Mouse (Mus musculus) testis, postnatal 10 days (tissue): Measurements from ENCODE around the gene Fahd1.

ENCODE experiments used
- DNase-seq: peaks from one replicate; pipeline ENCODE4 v3.0.0; 2021; ENCODE audit warnings: low spot score

The Fahd1 gene

DNA sequence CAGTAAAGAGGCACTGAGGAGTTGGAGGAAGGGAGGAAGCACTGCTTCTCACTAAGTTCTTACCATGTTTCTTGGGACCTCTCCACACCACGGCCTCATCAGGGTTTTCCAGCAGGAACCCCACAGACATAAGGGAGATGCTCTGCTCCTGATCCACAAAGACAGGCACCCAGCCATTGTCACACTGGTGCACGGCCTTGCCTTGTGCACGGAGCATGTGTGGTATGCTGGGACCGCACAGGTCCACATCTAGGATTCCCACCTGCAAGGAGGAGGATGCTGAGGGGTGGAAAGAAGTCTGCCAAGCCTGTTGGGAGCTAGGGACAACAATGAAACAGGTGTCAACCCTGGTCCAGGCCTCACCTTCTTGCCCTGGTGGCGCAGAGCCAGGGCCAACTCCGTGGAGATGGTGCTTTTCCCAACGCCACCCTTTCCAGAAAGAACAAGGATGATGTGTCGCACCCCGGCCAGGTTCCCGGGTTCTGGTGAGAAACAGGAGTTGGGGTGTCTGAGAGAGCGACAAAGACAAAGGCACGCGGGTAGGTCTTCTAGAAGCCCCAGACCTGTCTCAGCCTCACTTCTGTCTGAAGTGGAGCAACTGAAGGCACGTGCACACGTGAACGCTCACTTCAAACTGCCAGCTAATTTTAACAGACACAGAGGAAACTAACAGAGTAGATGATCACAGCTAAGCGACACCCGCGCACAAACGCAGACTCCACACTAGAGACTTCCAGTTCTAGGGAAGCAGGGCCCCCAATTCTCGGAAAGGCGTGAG is 35.4 kb upstream of the Fahd1 start:
- no peak for DNase-seq

DNA sequence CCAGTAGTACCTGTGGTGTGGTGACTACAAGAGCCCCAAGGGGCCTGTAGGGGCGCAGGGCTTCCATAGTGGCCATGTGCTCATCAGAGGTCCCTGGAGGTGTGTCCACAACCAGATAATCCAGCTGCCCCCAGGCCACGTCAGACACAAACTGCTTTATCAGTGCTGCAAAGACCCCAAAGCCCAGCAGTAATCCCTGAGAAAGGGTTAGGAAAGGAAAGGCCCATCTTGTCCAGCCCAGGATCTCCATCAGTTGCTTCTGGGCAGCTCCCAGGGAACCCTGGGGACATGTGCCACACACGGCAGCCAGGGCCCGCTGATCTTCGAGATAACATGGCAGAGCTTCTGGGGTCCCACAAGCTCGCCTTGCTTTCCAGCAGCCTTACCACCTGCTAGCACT is 34.2 kb upstream of the Fahd1 start:
- no peak for DNase-seq

GRCm38 (mm10) chr17:24881738-24882440 is 31.7 kb upstream of the Fahd1 start:
- DNase-seq, result peak; percentile 66

- DNase-seq, result no peak
Measured at GRCm38 (mm10) chr17:24878531-24878930, 28.4 kb upstream of the Fahd1 start.

- DNase-seq, result no peak
Measured at GRCm38 (mm10) chr17:24878117-24878397, 27.9 kb upstream of the Fahd1 start.

- no peak for DNase-seq
Measured at GRCm38 (mm10) chr17:24877336-24878116, 27.4 kb upstream of the Fahd1 start.

- no peak for DNase-seq
Measured at GRCm38 (mm10) chr17:24874989-24875388, 24.8 kb upstream of the Fahd1 start.

DNA sequence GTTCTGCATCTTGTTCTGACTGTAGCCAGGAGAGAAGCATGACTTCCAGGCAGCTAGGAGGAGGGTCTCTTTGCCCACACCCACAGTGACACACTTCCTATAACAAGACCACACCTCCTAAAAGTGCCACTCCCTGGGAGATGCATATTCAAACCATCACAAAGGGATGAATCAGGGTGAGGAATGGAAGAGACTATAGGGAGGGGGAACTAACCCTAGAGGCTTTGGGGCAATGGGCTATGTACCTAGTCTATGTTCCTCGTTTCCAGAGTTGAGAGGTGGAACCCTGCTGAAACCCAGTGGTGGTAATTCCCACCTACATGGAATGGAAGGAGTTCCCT is 24.2 kb upstream of the Fahd1 start:
- no peak for DNase-seq

GRCm38 (mm10) chr17:24873695-24874404 is 23.7 kb upstream of the Fahd1 start:
- no peak for DNase-seq

DNA sequence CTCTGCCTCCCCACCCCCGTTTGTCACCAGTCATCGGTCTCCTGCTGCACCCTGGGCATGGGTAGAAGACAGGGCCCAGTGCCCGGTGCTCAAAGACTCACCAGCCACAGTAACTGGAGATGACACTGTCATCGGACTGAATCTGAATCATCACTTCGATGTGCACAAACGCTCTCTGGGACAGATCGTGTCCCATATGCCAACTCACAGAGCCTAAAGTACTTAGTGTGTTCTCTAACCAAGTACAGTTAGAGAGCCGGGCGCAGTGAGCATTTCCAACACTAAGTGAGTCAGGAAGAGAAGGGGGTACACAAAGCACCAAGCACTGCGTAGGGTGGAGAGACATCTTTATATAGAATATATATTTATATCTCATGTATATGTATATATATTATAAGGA is 17.8 kb upstream of the Fahd1 start:
- DNase-seq, result no peak

DNA sequence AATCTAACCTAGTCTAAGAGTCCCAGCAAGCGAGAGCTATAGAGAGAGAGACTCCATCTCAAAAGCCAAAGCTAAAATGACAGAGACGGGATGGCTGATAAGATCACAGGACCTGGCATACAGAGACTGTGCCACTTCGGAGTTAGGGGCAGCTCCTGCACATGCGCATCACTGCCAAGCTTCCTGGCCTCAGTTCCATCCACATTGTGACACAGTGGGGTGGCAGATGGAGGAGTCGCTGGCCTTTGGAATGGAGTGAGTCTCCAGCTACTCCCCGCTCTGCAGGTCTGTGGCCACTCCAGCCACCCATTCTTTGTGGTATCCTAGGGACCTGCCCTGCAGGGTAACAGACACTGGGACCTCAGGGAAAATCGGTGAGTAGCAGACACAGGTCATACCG is 15.6 kb upstream of the Fahd1 start, which contains the start of gene Igfals:
Igfals (plus strand) TSS at position 222 of the 400 bp plus-strand sequence.
- DNase-seq, result no peak

- no peak for DNase-seq
Measured at GRCm38 (mm10) chr17:24861785-24862184, 11.6 kb upstream of the Fahd1 start.

GRCm38 (mm10) chr17:24860076-24860475 is 9.9 kb upstream of the Fahd1 start:
- DNase-seq, result no peak

GRCm38 (mm10) chr17:24858967-24859366 is 8.8 kb upstream of the Fahd1 start:
- no peak for DNase-seq

DNA sequence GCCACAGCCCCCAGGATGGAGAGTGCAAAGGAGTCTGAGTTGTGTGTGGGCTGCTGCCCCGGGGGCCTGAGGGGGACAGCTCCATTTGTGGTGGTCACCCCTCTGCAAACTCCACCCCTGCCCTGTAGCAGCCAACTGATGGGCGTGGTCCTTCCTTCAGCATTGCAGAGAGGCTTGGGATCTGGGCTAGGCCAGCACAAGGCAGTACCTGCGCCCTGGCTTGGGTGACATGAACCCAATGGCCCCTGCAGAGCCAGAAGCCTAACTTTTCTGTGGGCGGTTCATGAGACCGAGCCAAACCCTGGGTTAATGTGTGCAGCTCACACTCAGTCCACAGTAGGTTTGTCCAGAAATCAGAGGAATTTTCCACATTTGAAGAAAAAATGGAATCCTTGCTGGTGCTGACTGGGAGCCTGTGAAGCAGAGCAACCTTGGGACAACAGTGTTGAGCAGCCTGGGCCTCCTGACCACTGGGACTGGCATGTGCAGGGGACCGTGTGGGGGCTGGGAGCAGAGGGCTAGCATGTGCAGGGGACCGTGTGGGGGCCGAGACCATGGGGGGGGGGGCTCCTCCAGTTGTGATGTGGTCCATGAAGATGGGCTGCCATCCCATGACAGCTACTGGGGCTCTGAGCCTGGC is 7.8 kb upstream of the Fahd1 start:
- no peak for DNase-seq

DNA sequence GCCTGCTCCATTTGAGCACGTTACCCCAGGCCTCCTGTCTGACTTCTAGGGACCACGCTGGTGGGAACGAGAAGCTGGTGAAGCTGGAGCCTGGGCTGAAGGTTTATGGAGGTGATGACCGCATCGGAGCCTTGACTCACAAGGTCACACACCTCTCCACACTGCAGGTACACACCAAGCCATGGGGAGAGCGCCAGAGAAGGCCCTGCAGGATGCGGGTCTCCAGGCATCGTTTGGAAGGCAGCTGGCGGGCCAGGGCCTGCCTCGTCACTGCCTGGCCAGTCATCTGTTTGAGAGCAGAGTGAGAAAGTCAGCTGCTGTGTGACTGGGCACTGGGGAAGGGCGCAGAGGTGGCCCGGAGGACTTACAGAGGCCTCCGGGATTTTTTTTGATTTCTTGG is 6.4 kb upstream of the Fahd1 start:
- no peak for DNase-seq

DNA sequence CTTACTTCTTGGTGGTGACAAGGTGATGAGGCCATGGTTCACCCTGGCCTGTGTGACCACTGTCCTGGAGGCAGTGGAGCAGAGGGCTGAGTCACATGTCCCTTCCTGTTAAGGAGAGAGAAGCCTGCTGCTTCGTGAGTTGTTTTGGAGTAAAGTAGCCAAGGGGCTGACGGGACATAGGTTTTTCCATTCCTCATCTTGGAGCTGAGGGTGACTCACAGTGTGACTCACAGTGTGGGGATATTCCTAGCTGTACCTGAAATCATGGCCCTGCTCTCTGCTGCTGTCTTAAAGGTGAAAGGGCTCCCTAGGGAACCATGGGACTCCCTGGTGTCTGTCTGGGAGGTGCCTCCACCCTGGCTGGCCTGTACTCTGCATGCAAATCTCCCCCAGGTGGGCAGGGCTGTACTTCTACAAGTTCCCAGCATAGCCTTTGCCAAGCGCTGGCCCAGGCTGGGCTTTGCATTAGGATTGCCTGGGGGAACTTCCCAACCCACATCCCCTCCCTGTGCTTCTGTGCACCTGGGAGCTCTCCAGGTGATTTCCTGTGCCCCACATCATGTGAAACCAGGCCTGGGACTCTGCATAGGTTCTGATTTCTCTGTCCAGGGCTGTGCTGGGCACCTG is 5.8 kb upstream of the Fahd1 start:
- no peak for DNase-seq

DNA sequence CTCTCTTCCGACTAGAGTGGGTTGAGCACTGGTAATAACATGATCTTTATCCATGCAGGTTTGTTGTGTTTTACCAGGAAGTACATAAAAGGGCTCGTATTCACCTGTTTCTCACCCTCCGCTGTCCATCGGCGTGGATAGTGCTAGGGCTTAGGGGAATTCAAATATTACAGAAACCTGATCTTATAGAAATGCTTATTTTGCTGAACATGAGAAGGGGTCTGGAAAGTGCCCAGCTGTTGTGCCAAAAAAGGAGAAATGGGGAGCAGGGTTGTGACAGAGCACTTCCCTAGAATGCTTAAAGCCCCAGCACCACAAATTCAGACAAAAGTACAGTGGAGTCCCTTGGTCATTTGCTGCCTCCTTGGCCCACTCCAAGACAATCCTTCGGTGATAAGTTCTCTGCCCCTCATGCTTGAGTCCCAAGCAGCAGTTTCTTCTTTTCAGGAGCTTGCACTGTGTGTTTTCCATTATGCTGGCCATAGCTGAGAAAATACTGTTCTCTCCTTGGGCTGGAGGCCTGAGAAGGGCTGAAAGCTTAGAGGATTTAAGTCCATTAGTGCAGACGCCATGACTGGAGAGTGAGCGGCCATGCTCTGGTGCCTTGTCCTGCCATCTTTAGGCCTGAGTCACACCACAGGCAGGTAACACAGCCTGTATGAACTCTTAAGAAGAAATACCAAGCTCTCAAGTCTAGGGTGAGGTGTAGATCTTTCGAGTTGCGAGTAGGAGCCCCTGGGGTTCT is 1.4 kb upstream of the Fahd1 start:
- no peak for DNase-seq

DNA sequence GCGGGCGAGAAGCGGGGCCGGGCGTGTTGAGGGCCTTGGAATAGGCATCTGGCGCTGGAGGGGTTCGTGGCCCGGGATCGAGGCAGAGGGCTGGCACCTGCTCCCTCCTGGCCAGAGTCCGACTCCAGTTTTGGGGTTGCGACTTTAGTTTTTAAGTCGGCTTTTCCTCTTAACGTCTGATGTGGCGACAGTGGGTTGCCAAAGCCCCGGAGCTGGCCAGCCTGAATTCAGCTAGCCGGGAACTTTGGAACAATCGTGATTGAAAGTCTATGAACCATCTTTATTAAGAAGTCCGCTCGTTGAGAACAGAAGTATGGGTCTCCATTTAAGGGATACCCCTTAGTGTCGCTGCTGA is 586 bp upstream of the Fahd1 start:
- DNase-seq, result no peak

GRCm38 (mm10) chr17:24849733-24850064 is 465 bp downstream of the Fahd1 start:
- DNase-seq, result no peak

DNA sequence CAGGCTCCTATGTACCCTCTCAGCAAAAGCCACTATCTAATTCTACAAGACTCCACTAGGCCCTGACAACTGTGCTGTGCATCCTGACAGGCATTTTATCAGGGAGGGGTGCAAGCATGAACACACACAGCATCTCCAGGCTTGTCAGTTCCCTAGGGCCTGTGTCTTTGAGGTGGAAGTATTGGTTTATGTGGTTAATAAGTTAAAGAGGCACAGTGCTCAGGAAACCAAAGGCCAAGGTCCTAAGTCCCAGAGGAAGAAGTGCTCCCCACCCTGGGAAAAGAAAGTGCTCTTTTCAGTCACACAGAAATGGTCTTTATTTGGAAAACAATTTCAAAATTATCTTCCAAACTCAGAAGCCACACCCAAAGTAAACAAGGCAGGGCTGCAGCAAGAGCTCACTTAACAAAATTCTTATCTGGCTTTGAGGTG is 1.5 kb downstream of the Fahd1 start:
- DNase-seq, result no peak
